Mouse (Mus musculus) intestine, embryonic 16.5 days (tissue): ENCODE measurements at regions not wholly inside any gene's neighbourhood (a gene's known extent, or its start where the extent isn't known, plus 50 kb on each side); places are given as distances from the start of the nearest gene placed in this dataset.
"Not testable (repeated sequence)": the region's sequence is repeated elsewhere in the genome, so short reads cannot be mapped to it uniquely, and the experiment has no call there.

Source experiments
- ATAC-seq: fragments of 200-750 bp; cut with Nextera tagmentation; 2 replicates; pipeline ENCODE4 v1.8.0; 2017; ENCODE audit warnings: moderate TSS enrichment, moderate library complexity
- H3K27ac ChIP-seq: fragments of 300-500 bp; sonication (generic); 2 replicates; pipeline ENCODE4 v1.5.1; 2014; ENCODE audit warnings: mild to moderate bottlenecking, low read length
- H3K27me3 ChIP-seq: fragments of 300-500 bp; sonication (generic); replicated peaks from 2 replicates; pipeline ENCODE4 v1.6.1; 2014; ENCODE audit warnings: low read length, control low read depth, mixed read lengths; ENCODE audit not compliant: control insufficient read depth, insufficient read depth
- H3K36me3 ChIP-seq: fragments of 300-500 bp; sonication (generic); 2 replicates; pipeline ENCODE4 v1.6.1; 2014; ENCODE audit warnings: low read length, control low read depth; ENCODE audit not compliant: control insufficient read depth, insufficient read depth
- H3K4me1 ChIP-seq: fragments of 300-500 bp; sonication (generic); 2 replicates; pipeline ENCODE4 v1.6.1; 2014; ENCODE audit warnings: low read length, control low read depth, mixed read lengths; ENCODE audit not compliant: control insufficient read depth, insufficient read depth
- H3K4me2 ChIP-seq: fragments of 300-500 bp; sonication (generic); 2 replicates; pipeline ENCODE4 v1.6.1; 2014; ENCODE audit warnings: low read depth, low read length, control low read depth
- H3K4me3 ChIP-seq: fragments of 300-500 bp; sonication (generic); 2 replicates; pipeline ENCODE4 v1.5.1; 2014; ENCODE audit warnings: mild to moderate bottlenecking, low read length
- H3K9ac ChIP-seq: fragments of 300-500 bp; sonication (generic); 2 replicates; pipeline ENCODE4 v1.6.1; 2014; ENCODE audit warnings: low read depth, low read length
- H3K9me3 ChIP-seq: fragments of 300-500 bp; sonication (generic); 2 replicates; pipeline ENCODE4 v1.6.1; 2016; ENCODE audit warnings: low read length, control low read depth; ENCODE audit not compliant: control insufficient read depth
- WGBS: fragments of 180-500 bp; shearing (Covaris S2); extraction: QIAGEN DNeasy Blood & Tissue Kit; methylation state at CpG from one replicate; pipeline ENCODE4 v1.1.7; 2014; 5-methylcytosine and 5-hydroxymethylcytosine counted together

- ATAC-seq = no peak
- whole genome bisulfite sequencing = 87% methylated on average over 2 of the region's 2 CpGs
- no peak overlapping the region for H3K4me3 ChIP-seq
- no peaks in the 10 kb centered on the region for H3K36me3 ChIP-seq
- no peak overlapping the region for H3K27ac ChIP-seq
- no peaks in the 10 kb centered on the region for H3K9me3 ChIP-seq
- H3K4me2 ChIP-seq = no peak overlapping the region
- no peaks in the 10 kb centered on the region for H3K4me1 ChIP-seq
- H3K9ac ChIP-seq = no peak overlapping the region
- H3K27me3 ChIP-seq = no peaks in the 10 kb centered on the region
Observed at GRCm38 (mm10) chr9:9500345-9500744, 261.4 kb upstream of the Arhgap42 start.

- H3K27me3 ChIP-seq = no peaks in the 10 kb centered on the region
- no peak for ATAC-seq
- no peak overlapping the region for H3K9ac ChIP-seq
- WGBS = 79% methylated on average over 3 of the region's 3 CpGs
- H3K4me1 ChIP-seq = no peaks in the 10 kb centered on the region
- H3K4me3 ChIP-seq = no peak overlapping the region
- no peak overlapping the region for H3K27ac ChIP-seq
- H3K36me3 ChIP-seq = no peaks in the 10 kb centered on the region
- H3K4me2 ChIP-seq = no peak overlapping the region
- no peaks in the 10 kb centered on the region for H3K9me3 ChIP-seq
Observed at GRCm38 (mm10) chr9:9493594-9494182, 254.8 kb upstream of the Arhgap42 start.

DNA sequence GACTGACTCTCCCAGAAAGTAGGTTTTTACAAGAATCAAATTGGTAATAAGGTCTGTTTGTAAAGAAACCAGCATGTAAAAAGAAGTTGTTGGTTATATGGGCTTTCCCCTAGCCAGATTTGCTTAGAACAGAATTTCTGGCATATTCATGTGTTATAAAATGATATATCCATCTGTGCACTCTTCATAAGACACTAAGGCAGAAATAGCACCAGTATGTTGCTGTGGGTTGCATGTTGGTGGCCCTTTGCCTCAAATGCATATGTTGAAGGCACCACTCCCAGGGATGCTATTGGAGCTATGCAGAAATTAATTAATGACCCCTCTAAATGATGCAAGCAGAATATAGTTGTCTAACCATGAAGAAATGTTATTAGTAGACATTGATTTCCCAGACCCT is 238.2 kb upstream of the Arhgap42 start:
- Histone ChIP-seq H3K36me3 (no peaks in the 10 kb centered on the region), H3K9me3 (no peaks in the 10 kb centered on the region), H3K4me2 (no peak overlapping the region), H3K4me3 (no peak overlapping the region), H3K27me3 (no peaks in the 10 kb centered on the region), H3K9ac (no peak overlapping the region), H3K4me1 (no peaks in the 10 kb centered on the region), H3K27ac (no peak overlapping the region)
- ATAC-seq = no peak

GRCm38 (mm10) chr9:9475009-9475744 is 236.3 kb upstream of the Arhgap42 start:
- H3K36me3 ChIP-seq = no peaks in the 10 kb centered on the region
- ATAC-seq = no peak
- H3K4me2 ChIP-seq = no peak overlapping the region

DNA sequence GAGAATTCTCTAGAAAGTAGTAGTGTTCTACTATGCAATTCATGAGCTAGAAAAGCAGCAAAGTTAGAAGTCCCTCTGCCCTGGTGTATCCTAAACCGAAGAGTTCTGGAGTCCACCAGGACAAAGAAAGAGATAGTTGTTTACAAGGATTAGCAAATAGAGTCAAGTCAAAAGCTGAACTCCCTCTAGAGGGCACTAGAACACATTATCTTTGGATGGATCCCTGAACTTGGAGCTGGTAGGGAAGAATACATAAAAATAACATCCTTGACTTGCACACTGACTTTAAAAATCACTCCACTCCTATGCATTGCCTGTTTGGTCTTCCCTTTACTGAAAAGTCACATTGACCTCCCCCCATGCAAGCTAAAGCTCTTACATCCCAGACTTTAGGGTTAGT is 205.3 kb upstream of the Arhgap42 start:
- Histone ChIP-seq H3K9me3 (no peaks in the 10 kb centered on the region), H3K4me1 (no peaks in the 10 kb centered on the region), H3K27ac (no peak overlapping the region), H3K27me3 (no peaks in the 10 kb centered on the region), H3K36me3 (no peaks in the 10 kb centered on the region), H3K9ac (no peak overlapping the region), H3K4me3 (no peak overlapping the region), H3K4me2 (no peak overlapping the region)
- no peak for ATAC-seq
- 95% methylated on average over 1 of the region's 1 CpGs for WGBS

More at GRCm38 (mm10) chr9:9475009-9475744, 236.3 kb upstream of the Arhgap42 start:
- no peak overlapping the region for H3K4me3 ChIP-seq
- H3K4me1 ChIP-seq = no peaks in the 10 kb centered on the region
- WGBS = 44% methylated on average over 8 of the region's 8 CpGs
- no peak overlapping the region for H3K9ac ChIP-seq
- no peak overlapping the region for H3K27ac ChIP-seq
- no peaks in the 10 kb centered on the region for H3K9me3 ChIP-seq
- no peaks in the 10 kb centered on the region for H3K27me3 ChIP-seq

DNA sequence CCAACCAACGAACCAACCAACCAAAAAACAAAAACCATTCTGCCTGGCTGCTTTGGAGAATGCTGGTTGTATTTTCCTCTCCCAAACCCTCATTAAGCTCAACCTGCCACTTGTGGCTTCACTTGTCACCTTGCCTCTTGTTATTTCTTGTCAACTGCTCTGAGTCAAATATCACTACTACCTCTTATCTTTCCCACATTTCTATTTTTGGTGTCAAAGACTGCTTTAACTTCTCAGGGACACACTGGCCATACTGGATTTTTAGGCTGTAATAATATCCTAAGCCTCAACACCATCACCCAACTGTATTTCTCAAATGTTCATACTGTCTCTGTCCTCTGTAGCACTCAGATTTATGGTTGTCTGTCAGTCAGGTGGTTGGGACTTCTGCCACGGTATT is 181.4 kb upstream of the Arhgap42 start:
- Histone ChIP-seq H3K9ac (no peak overlapping the region), H3K36me3 (no peaks in the 10 kb centered on the region), H3K4me1 (no peaks in the 10 kb centered on the region), H3K9me3 (no peaks in the 10 kb centered on the region), H3K27me3 (no peaks in the 10 kb centered on the region), H3K4me2 (no peak overlapping the region), H3K4me3 (no peak overlapping the region), H3K27ac (no peak overlapping the region)
- ATAC-seq = no peak
- WGBS = 79% methylated on average over 2 of the region's 2 CpGs

GRCm38 (mm10) chr9:9412460-9413181 is 173.7 kb upstream of the Arhgap42 start:
- H3K9ac ChIP-seq = no peak overlapping the region
- H3K27ac ChIP-seq = no peak overlapping the region
- ATAC-seq = no peak
- no peaks in the 10 kb centered on the region for H3K27me3 ChIP-seq
- WGBS = 64% methylated on average over 3 of the region's 3 CpGs
- H3K9me3 ChIP-seq = no peaks in the 10 kb centered on the region
- H3K4me1 ChIP-seq = no peaks in the 10 kb centered on the region
- no peaks in the 10 kb centered on the region for H3K36me3 ChIP-seq
- H3K4me3 ChIP-seq = no peak overlapping the region
- H3K4me2 ChIP-seq = no peak overlapping the region

DNA sequence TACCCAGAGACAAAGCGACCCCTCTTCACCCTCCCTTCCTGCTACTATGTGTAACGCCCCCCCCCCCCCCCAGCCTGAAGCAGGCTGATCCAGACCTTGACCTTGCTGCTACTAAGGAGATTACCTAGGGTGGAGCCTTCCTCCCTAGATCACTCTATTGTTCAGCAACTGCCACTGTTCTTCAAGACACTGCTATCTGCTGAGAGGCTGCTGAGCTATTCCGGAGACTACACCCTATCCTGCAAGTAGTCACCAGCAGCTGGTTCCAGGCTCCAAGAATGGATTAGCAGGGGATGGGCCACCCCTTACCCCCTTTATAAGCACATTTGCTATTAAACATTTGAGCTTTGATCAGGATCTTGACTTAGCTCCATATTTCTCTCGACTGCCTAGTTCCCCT is 155.3 kb upstream of the Arhgap42 start:
- H3K36me3 ChIP-seq, H3K27me3 ChIP-seq, H3K27ac ChIP-seq, H3K4me3 ChIP-seq, H3K9me3 ChIP-seq, ATAC-seq, H3K4me2 ChIP-seq, H3K4me1 ChIP-seq, H3K9ac ChIP-seq: not testable (repeated sequence)
- WGBS = 80% methylated on average over 4 of the region's 4 CpGs

DNA sequence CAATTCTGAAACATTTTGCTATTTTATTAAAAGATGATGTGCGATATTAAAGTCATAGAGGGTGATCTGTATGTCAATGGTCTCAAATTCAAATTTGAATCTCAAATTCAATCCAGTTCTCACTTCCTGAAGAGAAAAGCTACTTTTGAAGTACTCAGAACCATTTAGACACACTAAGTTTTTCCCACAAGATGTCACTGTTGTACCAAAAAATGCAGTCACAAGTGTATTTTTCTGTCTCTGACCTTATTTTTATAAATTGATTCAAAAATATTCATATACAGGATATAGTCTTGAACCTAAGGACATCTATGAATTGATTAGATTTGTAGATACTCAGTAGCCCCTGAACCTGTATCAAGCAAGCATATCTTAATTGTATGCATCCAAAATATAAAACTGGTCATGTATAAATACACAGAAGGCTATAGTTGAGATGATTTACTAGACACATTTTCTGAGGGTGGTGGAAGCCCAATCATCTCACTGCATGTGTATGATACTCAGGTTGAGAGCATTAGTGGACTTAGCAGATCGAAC is 137.8 kb upstream of the Arhgap42 start:
- Histone ChIP-seq H3K9me3 (no peaks in the 10 kb centered on the region), H3K27me3 (no peaks in the 10 kb centered on the region), H3K27ac (no peak overlapping the region), H3K9ac (no peak overlapping the region), H3K4me2 (no peak overlapping the region), H3K4me3 (no peak overlapping the region), H3K4me1 (no peaks in the 10 kb centered on the region), H3K36me3 (no peaks in the 10 kb centered on the region)
- no peak for ATAC-seq
- WGBS = 73% methylated on average over 2 of the region's 2 CpGs
